Mouse (Mus musculus) MN1 (cell line): ENCODE results near the gene Spint4.

Experiments
- DNase-seq: peaks from one replicate; pipeline ENCODE4 v3.0.0-alpha.2; 2016; ENCODE audit warnings: low spot score

Gene Spint4

GRCm38 (mm10) chr2:164733259-164733658, 35.0 kb downstream of the Spint4 start:
- DNase-seq: no peak

- no peak for DNase-seq
These were observed 36.5 kb downstream of the Spint4 start for GRCm38 (mm10) chr2:164734839-164735238.

- DNase-seq: no peak
These were observed 37.1 kb downstream of the Spint4 start for GRCm38 (mm10) chr2:164735446-164735845.

- no peak for DNase-seq
These were observed 39.2 kb downstream of the Spint4 start for GRCm38 (mm10) chr2:164737377-164738090.

GRCm38 (mm10) chr2:164739876-164740275, 41.6 kb downstream of the Spint4 start:
- DNase-seq: no peak

GRCm38 (mm10) chr2:164744987-164745386, 46.7 kb downstream of the Spint4 start:
- no peak for DNase-seq

- DNase-seq: peak; percentile 93
These were observed 47.7 kb downstream of the Spint4 start, which contains the start of the genes Wfdc3 and Dnttip1 for GRCm38 (mm10) chr2:164745843-164746479. Gene Wfdc3 (minus strand): TSS chr2:164745931. Gene Dnttip1 (plus strand): TSS chr2:164745983.

GRCm38 (mm10) chr2:164746693-164747092, 48.4 kb downstream of the Spint4 start:
- DNase-seq: no peak

GRCm38 (mm10) chr2:164748191-164748590, 49.9 kb downstream of the Spint4 start:
- no peak for DNase-seq

GRCm38 (mm10) chr2:164748991-164749390, 50.7 kb downstream of the Spint4 start:
- peak; percentile 20 for DNase-seq
